Mouse (Mus musculus) CH12.LX (cell line): ENCODE data around the gene Arhgef33. TPM values are rescaled to one million over a fixed set of nuclear protein-coding genes. Genes with fewer than 3 reads are reported as not detected.

Experiments
- DNase-seq: peaks from one replicate; pipeline ENCODE4 v3.0.0-alpha.2; 2013; ENCODE audit errors: extremely low read depth
- H3K27ac ChIP-seq: 2 replicates; pipeline ENCODE4 v1.5.1; 2012; ENCODE audit warnings: low read depth, mild to moderate bottlenecking, control low read depth, moderate library complexity; ENCODE audit not compliant: insufficient read depth
- H3K27me3 ChIP-seq: replicated peaks from 2 replicates; pipeline ENCODE3; 2012; ENCODE audit warnings: inconsistent platforms
- H3K36me3 ChIP-seq, 2 experiments: replicated peaks in 1 of 2; 2 replicates each; pipeline versions ENCODE3 to v1.6.1; 2012; ENCODE audit warnings: inconsistent platforms in 1 of 2, low read length in 1 of 2, mild to moderate bottlenecking in 1 of 2, mixed read lengths in 1 of 2, moderate library complexity in 1 of 2; ENCODE audit not compliant: control insufficient read depth in 1 of 2, insufficient read depth in 1 of 2
- H3K4me1 ChIP-seq, 2 experiments: 2 replicates each; pipeline ENCODE4 v1.6.1; 2012; ENCODE audit warnings: inconsistent platforms in 1 of 2, moderate library complexity in 1 of 2; ENCODE audit not compliant: insufficient read depth in 2 of 2, control insufficient read depth in 1 of 2
- H3K4me2 ChIP-seq: 2 replicates; pipeline ENCODE4 v1.6.1; 2012; ENCODE audit warnings: low read depth, mild to moderate bottlenecking, control low read depth; ENCODE audit not compliant: poor library complexity, insufficient read depth, severe bottlenecking
- H3K4me3 ChIP-seq, 3 experiments: fragments of 150-350 bp in 1 of 3; sonication (generic) in 1 of 3; replicated peaks in 1 of 3; 2 replicates each; pipeline versions ENCODE3 to v1.5.1; 2011 to 2012; ENCODE audit warnings: low read depth in 2 of 3, low read length in 2 of 3, mild to moderate bottlenecking in 2 of 3, moderate library complexity in 2 of 3, control low read depth in 1 of 3, improper control_type of control experiment in 1 of 3, inconsistent platforms in 1 of 3, mixed read lengths in 1 of 3; ENCODE audit not compliant: poor library complexity in 1 of 3
- H3K79me2 ChIP-seq: replicated peaks from 2 replicates; pipeline ENCODE4 v1.6.1; 2012; ENCODE audit warnings: mild to moderate bottlenecking, moderate library complexity; ENCODE audit not compliant: control insufficient read depth, poor library complexity, insufficient read depth, severe bottlenecking; ENCODE audit errors: extremely low read depth
- H3K9ac ChIP-seq: 2 replicates; pipeline ENCODE4 v1.6.1; 2012; ENCODE audit warnings: low read depth, mild to moderate bottlenecking, control low read depth, moderate library complexity; ENCODE audit not compliant: insufficient read depth
- H3K9me3 ChIP-seq: replicated peaks from 2 replicates; pipeline ENCODE3; 2012; ENCODE audit warnings: low read length, inconsistent platforms, mixed read lengths
- BHLHE40 ChIP-seq: IDR thresholded peaks from 2 replicates; pipeline ENCODE4 v1.6.1; 2011; ENCODE audit warnings: mild to moderate bottlenecking, low read depth, low read length, improper control_type of control experiment
- CHD1 ChIP-seq: IDR thresholded peaks from 2 replicates; pipeline ENCODE4 v1.6.1; 2012; ENCODE audit warnings: low read depth, low read length, improper control_type of control experiment, inconsistent platforms
- CTCF ChIP-seq, 2 experiments: IDR thresholded peaks in 1 of 2; conservative IDR thresholded peaks in 1 of 2; 2 replicates each; pipeline ENCODE4 v1.5.1; 2011 to 2012; ENCODE audit warnings: low read depth in 2 of 2, low read length in 2 of 2, improper control_type of control experiment in 1 of 2, inconsistent platforms in 1 of 2, mild to moderate bottlenecking in 1 of 2, moderate library complexity in 1 of 2
- E2F4 ChIP-seq: IDR thresholded peaks from 2 replicates; pipeline ENCODE4 v1.6.1; 2011; ENCODE audit warnings: low read depth, low read length, improper control_type of control experiment; ENCODE audit not compliant: insufficient replicate concordance
- ELF1 ChIP-seq: IDR thresholded peaks from 2 replicates; pipeline ENCODE4 v1.6.1; 2014; ENCODE audit warnings: low read depth, mild to moderate bottlenecking, inconsistent platforms, low read length, improper control_type of control experiment
- EP300 ChIP-seq: IDR thresholded peaks from 2 replicates; pipeline ENCODE4 v1.6.1; 2011; ENCODE audit warnings: low read length, improper control_type of control experiment
- ETS1 ChIP-seq: conservative IDR thresholded peaks from 2 replicates; pipeline ENCODE4 v1.6.1; 2012; ENCODE audit warnings: low read depth, mild to moderate bottlenecking, inconsistent platforms, low read length, improper control_type of control experiment, moderate library complexity
- HCFC1 ChIP-seq: IDR thresholded peaks from 2 replicates; pipeline ENCODE4 v1.6.1; 2012; ENCODE audit warnings: low read depth, mild to moderate bottlenecking, inconsistent platforms, low read length, improper control_type of control experiment
- IRF4 ChIP-seq: IDR thresholded peaks from 2 replicates; pipeline ENCODE4 v1.6.1; 2014; ENCODE audit warnings: low read depth, mild to moderate bottlenecking, inconsistent platforms, low read length, improper control_type of control experiment
- JUND ChIP-seq: conservative IDR thresholded peaks from 2 replicates; pipeline ENCODE4 v1.6.1; 2011; ENCODE audit warnings: low read depth, low read length, improper control_type of control experiment
- MAZ ChIP-seq: IDR thresholded peaks from 2 replicates; pipeline ENCODE4 v1.6.1; 2012; ENCODE audit warnings: low read depth, mild to moderate bottlenecking, inconsistent platforms, low read length, improper control_type of control experiment, moderate library complexity
- MXI1 ChIP-seq: IDR thresholded peaks from 2 replicates; pipeline ENCODE4 v1.6.1; 2011; ENCODE audit warnings: mild to moderate bottlenecking, low read depth, low read length, improper control_type of control experiment
- MYC ChIP-seq: IDR thresholded peaks from 2 replicates; pipeline ENCODE4 v1.6.1; 2011; ENCODE audit warnings: low read depth, mild to moderate bottlenecking, improper control_type of control experiment, low read length
- NRF1 ChIP-seq: IDR thresholded peaks from 2 replicates; pipeline ENCODE4 v1.6.1; 2014; ENCODE audit warnings: low read depth, mild to moderate bottlenecking, inconsistent platforms, low read length, improper control_type of control experiment, moderate library complexity
- PAX5 ChIP-seq: IDR thresholded peaks from 2 replicates; pipeline ENCODE4 v1.6.1; 2012; ENCODE audit warnings: low read length, inconsistent platforms, mixed read lengths
- RAD21 ChIP-seq: IDR thresholded peaks from 2 replicates; pipeline ENCODE4 v1.6.1; 2011; ENCODE audit warnings: low read depth, mild to moderate bottlenecking, low read length, improper control_type of control experiment, moderate library complexity
- SMC3 ChIP-seq: IDR thresholded peaks from 2 replicates; pipeline ENCODE4 v1.6.1; 2011; ENCODE audit warnings: low read depth, low read length, improper control_type of control experiment
- TBP ChIP-seq: conservative IDR thresholded peaks from 2 replicates; pipeline ENCODE4 v1.6.1; 2011; ENCODE audit warnings: low read depth, low read length, improper control_type of control experiment
- TCF12 ChIP-seq: IDR thresholded peaks from 2 replicates; pipeline ENCODE4 v1.6.1; 2014; ENCODE audit warnings: low read depth, mild to moderate bottlenecking, inconsistent platforms, low read length, improper control_type of control experiment
- USF1 ChIP-seq: IDR thresholded peaks from 2 replicates; pipeline ENCODE4 v1.6.1; 2014; ENCODE audit warnings: low read depth, mild to moderate bottlenecking, inconsistent platforms, low read length, improper control_type of control experiment
- ZC3H11A ChIP-seq: IDR thresholded peaks from 2 replicates; pipeline ENCODE4 v1.6.1; 2012; ENCODE audit warnings: low read depth, mild to moderate bottlenecking, inconsistent platforms, low read length, improper control_type of control experiment
- ZMIZ1 ChIP-seq: IDR thresholded peaks from 2 replicates; pipeline ENCODE4 v1.6.1; 2012; ENCODE audit warnings: low read depth, mild to moderate bottlenecking, inconsistent platforms, low read length, improper control_type of control experiment
- dilution Hi-C: fragments of 300-500 bp; cut with MboI; formaldehyde crosslinking; loops from 2 replicates; pipeline ENCODE4 v1.14.3; 2020; ENCODE audit warnings: low sequenced_read_pairs; ENCODE audit not compliant: extremely low pct_unique_long_range_greater_than_20kb, extremely low pct_ligation_motif_present
- in situ Hi-C: fragments of 300-500 bp; cut with MboI; formaldehyde crosslinking; loops from 3 replicates; pipeline ENCODE4 v1.14.3; 2019; ENCODE audit warnings: low sequenced_read_pairs, low pct_ligation_motif_present, low pct_unique_long_range_greater_than_20kb, mixed read lengths
- polyA plus RNA-seq: library from polyadenylated mRNA; unstranded; fragments of >175 nt; gene quantifications from 2 replicates; pipeline ENCODE4 v1.2.1, GENCODE M21; 2012; ENCODE audit warnings: low read depth; ENCODE audit not compliant: insufficient read length
- total RNA-seq, 2 experiments: library from RNA; depleted of rRNA; stranded (reverse); fragments of 300-350 nt in 1 of 2; fragments of >200 nt in 1 of 2; gene quantifications; 2 replicates each; pipeline ENCODE4 v1.2.3; 2012 to 2014

Arhgef33 gene
- total and polyA plus RNA-seq, 3 experiments, result 0.55 TPM; not detected in 2

- no peaks in the 10 kb centered on the region for H3K27me3 ChIP-seq
- DNase-seq, result no peak
- H3K4me2 ChIP-seq, result no peak overlapping the region
- H3K79me2 ChIP-seq, result no peaks in the 10 kb centered on the region
- H3K4me1 ChIP-seq, result peaks cover 0 to 9% of the 10 kb centered on the region in 2 experiments; a peak in 2 of 4 replicates
- H3K9me3 ChIP-seq, result no peaks in the 10 kb centered on the region
- dilution Hi-C loops, result no loop called here
- in situ Hi-C loops, result no loop called here
- no peak overlapping the region for H3K4me3 ChIP-seq
- peaks cover 9 to 39% of the 10 kb centered on the region in 2 experiments for H3K36me3 ChIP-seq
- no peak overlapping the region for H3K27ac ChIP-seq
- TF ChIP-seq MAZ (no peak), TCF12 (no peak), USF1 (no peak), JUND (no peak), EP300 (no peak), RAD21 (no peak), E2F4 (no peak), ETS1 (no peak), CTCF (conservative IDR thresholded peaks at IDR 0.05 in 1 of 2, IDR thresholded peaks at IDR 0.05 in 1 of 2; ENCODE audit: low read depth in 2 of 2, low read length in 2 of 2) (no peak), ZC3H11A (no peak), HCFC1 (no peak)
- TF ChIP-seq, all 38 proteins: peak for 0
- no peak overlapping the region for H3K9ac ChIP-seq
These were observed 120.8 kb downstream of the Arhgef33 start for GRCm38 (mm10) chr17:80427966-80428365.

- Histone ChIP-seq H3K27ac (no peak overlapping the region), H3K79me2 (no peaks in the 10 kb centered on the region), H3K9me3 (no peaks in the 10 kb centered on the region), H3K9ac (no peak overlapping the region), H3K36me3 (peaks cover 30 to 59% of the 10 kb centered on the region in 2 experiments), H3K4me2 (no peak overlapping the region), H3K4me3 (no peak overlapping the region), H3K27me3 (no peaks in the 10 kb centered on the region), H3K4me1 (no peaks in the 10 kb centered on the region)
- TF ChIP-seq ELF1 (no peak), NRF1 (no peak), MXI1 (no peak), BHLHE40 (no peak), IRF4 (no peak), MYC (no peak), SMC3 (no peak), EP300 (no peak), ZMIZ1 (no peak), ETS1 (no peak), PAX5 (no peak), USF1 (no peak), E2F4 (no peak), TBP (no peak), CHD1 (no peak)
- in situ Hi-C loops, result no loop called here
- DNase-seq, result no peak
- dilution Hi-C loops, result no loop called here
These were observed 124.8 kb downstream of the Arhgef33 start for GRCm38 (mm10) chr17:80431997-80432396.
